Mouse (Mus musculus): Measurements from ENCODE around the gene Hist1h3b.

Hist1h3b gene

GRCm38 (mm10) chr13:23738677-23739068, 13.4 kb upstream of the Hist1h3b start, which contains the start of gene Hist1h1c:
TSS of gene Hist1h1c (plus strand) at chr13:23738808.
- peak; percentile 97 for DNase-seq (ENCODE audit: low spot score)

- peak; percentile 97 for DNase-seq (ENCODE audit: low spot score)
These were observed 12.8 kb upstream of the Hist1h3b start for GRCm38 (mm10) chr13:23739069-23739921.

- no peak for DNase-seq (ENCODE audit: low spot score)
These were observed 12.2 kb upstream of the Hist1h3b start for GRCm38 (mm10) chr13:23739922-23740252.

DNA sequence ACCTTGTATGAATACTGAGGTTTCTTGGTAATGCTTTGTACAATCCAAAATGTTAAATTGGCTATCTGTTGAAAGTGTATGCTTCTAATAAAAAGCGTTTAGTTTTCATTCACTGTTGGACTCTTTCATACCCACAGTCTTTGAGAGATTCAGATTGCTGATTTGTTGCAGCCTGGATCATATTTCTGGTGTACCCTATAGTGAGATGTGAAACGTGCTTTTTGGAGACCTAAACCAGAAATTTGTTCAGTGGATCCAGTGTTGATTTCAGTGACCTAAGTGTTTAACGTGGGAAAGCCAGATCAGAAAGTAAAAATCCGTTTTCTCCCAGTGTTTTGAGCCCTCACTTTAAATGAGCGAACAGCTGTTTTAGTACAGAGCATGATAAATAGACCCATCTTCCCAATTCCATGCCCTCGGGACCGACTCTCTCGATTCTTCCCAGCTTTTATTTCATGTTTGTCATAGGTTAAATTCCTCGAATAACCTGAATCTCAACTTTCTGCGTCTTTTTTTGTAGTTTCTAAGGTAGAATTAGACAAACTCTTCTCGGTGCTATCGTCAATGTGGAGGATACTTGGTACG, 11.7 kb upstream of the Hist1h3b start:
- peak; percentile 41 for DNase-seq (ENCODE audit: low spot score)

GRCm38 (mm10) chr13:23740910-23741309, 11.2 kb upstream of the Hist1h3b start:
- DNase-seq (ENCODE audit: low spot score): no peak

GRCm38 (mm10) chr13:23742007-23742406, 10.1 kb upstream of the Hist1h3b start:
- DNase-seq (ENCODE audit: low spot score): no peak

GRCm38 (mm10) chr13:23743215-23743614, 8.9 kb upstream of the Hist1h3b start:
- DNase-seq (ENCODE audit: low spot score): no peak

GRCm38 (mm10) chr13:23743963-23744362, 8.1 kb upstream of the Hist1h3b start:
- DNase-seq (ENCODE audit: low spot score): no peak

GRCm38 (mm10) chr13:23744421-23745380, 7.4 kb upstream of the Hist1h3b start:
- peak; percentile 47 for DNase-seq (ENCODE audit: low spot score)

DNA sequence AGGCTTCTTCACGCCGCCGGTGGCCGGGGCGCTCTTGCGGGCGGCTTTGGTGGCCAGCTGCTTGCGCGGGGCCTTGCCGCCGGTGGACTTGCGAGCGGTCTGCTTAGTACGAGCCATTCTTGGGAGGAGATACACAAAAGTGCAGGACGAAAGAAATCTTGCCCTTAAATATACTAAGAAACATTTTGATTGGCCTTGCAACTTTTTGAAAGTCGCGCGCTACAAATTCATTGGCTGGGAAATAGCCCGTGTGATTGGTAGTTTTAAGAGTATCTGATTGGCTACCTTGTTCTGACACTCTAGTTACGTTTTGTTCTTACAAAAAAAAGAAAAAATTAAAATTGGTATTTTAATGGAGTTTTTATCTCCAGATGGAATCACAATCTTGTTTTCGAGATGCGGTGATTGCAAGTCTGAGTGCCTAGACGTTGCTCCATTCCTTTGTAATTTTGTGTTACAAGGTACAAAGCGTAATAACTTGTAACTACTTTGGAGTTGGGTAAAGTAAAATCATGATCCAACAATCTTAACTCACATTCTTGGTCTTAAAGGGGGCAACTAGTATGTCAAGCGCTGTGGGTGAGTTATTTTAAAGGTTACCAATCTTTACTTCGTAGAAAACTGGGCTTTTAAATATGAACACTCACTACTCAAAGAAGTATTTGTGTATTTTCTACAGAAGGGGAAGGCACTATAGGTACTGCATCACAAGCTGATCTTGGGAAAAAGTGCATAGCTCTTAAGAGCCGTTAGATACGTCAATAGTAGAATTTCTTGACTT, 6.5 kb upstream of the Hist1h3b start, which contains the start of gene Hist1h3c:
Hist1h3c (minus strand) TSS at position 222 of the 781 bp plus-strand sequence.
- peak; percentile 93 for DNase-seq (ENCODE audit: low spot score)

DNA sequence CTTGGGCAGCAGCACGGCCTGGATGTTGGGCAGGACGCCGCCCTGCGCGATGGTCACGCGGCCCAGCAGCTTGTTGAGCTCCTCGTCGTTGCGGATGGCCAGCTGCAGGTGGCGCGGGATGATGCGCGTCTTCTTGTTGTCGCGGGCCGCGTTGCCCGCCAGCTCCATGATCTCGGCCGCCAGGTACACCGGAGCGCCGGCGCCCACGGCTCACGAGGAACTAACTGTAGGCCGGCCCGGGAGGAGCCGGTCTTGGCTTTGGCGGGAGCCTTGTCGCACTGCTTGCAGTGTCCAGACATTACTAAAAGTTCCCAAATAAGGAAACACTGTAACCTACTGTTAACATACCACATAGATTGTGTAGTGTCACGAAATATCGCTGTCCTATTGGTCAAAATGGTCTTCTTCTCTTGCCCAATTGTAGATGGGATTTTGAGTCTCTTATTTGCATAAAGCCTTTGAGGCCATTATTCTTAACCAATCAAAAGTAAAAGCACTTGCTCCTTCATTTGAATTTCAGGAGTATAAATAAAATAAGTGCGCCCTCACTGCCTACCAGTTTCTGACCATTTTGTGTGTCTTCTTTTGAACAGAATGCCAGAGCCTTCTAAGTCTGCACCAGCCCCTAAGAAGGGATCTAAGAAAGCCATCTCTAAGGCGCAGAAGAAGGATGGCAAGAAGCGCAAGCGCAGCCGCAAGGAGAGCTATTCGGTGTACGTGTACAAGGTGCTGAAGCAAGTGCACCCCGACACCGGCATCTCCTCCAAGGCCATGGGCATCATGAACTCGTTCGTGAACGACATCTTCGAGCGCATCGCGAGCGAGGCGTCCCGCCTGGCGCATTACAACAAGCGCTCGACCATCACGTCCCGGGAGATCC, 5.6 kb upstream of the Hist1h3b start, which contains the start of gene Hist1h2bb:
Hist1h2bb (plus strand) TSS at position 534 of the 880 bp plus-strand sequence.
- peak; percentile 93 for DNase-seq (ENCODE audit: low spot score)

DNA sequence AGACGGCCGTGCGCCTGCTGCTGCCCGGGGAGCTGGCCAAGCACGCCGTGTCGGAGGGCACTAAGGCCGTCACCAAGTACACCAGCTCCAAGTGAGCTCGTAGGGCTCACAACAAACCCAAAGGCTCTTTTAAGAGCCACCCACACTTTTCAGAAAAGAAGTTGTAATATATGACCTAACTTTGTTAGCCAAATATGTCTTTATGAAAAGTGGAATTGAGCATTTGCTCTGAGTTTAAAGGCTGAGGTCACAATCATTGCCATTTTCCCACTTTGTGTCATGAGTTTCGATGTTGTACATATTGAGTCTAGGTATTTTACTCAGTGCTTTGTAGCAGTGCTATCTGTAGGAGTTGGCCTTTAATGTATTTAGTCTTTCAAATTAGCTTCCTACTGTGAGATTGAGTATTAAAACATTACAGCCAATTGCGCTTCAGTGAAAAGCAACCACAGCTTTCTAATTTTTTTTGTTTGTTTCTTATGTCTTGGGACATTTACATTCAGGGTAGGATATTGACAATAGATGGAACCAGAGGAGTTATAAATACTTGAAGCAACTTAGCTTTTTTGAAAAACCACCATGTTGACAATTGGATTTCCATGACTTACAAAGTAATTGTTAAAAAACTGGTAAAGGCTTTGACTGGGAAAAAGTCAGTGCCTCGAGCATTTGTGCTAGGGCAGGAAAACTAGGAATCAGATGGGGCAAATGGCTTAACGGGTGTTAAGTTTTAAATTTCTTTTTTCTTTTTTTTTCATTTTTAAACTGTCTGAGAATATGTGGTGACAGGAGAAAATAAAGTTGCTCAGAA, 4.8 kb upstream of the Hist1h3b start:
- peak; percentile 54 for DNase-seq (ENCODE audit: low spot score)

DNA sequence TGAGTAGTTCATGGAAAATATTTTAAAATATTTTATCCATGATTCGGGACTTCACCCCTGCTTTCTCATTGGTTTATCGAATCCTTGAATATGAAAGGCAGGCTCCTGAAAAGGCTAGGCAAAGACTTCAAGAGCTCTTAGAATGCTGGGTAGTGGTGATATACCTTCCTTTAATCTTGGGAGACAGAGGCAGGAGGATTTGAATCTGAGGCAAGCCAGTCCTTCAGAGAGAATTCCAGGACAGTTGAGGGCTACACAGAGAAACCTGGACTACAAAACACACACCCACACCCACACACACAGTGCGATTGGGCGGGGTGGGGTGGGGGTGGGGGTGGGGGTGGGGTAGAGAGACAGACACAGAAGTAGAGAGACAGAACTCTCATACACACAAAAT, 4.2 kb upstream of the Hist1h3b start:
- DNase-seq (ENCODE audit: low spot score): peak; percentile 55

- no peak for DNase-seq (ENCODE audit: low spot score)
These were observed 2.4 kb upstream of the Hist1h3b start for GRCm38 (mm10) chr13:23749563-23750121.

DNA sequence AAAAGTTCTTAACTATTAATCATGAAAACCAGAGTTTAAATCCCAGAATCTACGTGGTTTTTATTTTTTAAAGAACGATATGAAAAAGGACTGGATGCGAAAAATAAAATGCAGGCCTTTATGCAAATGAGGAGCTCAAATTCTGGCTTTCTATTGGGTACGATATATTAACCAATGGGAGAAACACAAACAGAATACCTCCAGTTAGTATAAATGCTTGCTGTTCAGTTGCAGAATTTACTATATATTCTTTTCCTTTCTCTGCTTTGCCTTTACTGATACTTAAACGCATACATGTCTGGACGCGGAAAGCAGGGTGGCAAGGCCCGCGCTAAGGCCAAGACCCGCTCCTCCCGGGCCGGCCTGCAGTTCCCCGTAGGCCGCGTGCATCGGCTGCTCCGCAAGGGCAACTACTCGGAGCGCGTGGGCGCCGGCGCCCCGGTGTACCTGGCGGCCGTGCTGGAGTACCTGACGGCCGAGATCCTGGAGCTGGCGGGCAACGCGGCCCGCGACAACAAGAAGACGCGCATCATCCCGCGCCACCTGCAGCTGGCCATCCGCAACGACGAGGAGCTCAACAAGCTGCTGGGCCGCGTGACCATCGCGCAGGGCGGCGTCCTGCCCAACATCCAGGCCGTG, 1.1 kb upstream of the Hist1h3b start, which contains the start of gene Hist1h2ab:
Hist1h2ab (plus strand) TSS at position 288 of the 639 bp plus-strand sequence.
- peak; percentile 88 for DNase-seq (ENCODE audit: low spot score)

GRCm38 (mm10) chr13:23751478-23751956, 550 bp upstream of the Hist1h3b start:
- peak; percentile 57 for DNase-seq (ENCODE audit: low spot score)

DNA sequence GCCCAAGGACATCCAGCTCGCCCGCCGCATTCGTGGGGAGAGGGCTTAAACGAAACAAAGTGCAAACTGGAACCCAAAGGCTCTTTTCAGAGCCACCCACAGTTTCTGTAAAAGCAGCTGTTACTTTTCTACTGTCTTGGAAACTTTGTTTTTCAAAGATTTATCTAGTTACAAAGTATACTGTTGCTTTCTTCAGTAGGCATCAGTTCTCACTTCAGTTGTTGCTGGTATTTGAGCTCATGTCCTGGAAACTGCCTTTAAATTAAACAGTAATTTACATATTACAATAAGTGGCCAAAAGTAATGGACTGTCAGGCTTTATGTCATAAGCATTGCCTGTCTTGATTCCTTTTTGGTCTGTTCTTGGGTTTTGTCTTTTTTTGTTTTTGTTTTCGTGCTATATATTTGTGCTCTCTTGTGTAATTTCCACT, 690 bp downstream of the Hist1h3b start:
- peak; percentile 45 for DNase-seq (ENCODE audit: low spot score)

Data from yolk sac, embryonic 10.5 days (tissue).